Mouse (Mus musculus) midbrain, embryonic 14.5 days (tissue): ENCODE data around the gene Llgl1. TPM values are rescaled to one million over a fixed set of nuclear protein-coding genes. Genes with fewer than 3 reads are reported as not detected.

Experiments used
- ATAC-seq: fragments of 200-750 bp; cut with Nextera tagmentation; 2 replicates; pipeline ENCODE4 v1.8.0; 2017; ENCODE audit warnings: moderate number of reproducible peaks, moderate library complexity; ENCODE audit not compliant: low FRiP score, low TSS enrichment
- DNase-seq: peaks from one replicate; pipeline ENCODE4 v3.0.0-alpha.2; 2015
- H3K27ac ChIP-seq: fragments of 300-500 bp; sonication (generic); replicated peaks from 2 replicates; pipeline ENCODE4 v1.5.1; 2014; ENCODE audit warnings: mild to moderate bottlenecking, low read depth, low read length, moderate library complexity
- H3K27me3 ChIP-seq: fragments of 300-500 bp; sonication (generic); 2 replicates; pipeline ENCODE4 v1.6.1; 2014; ENCODE audit warnings: low read length, control low read depth, mixed read lengths; ENCODE audit not compliant: control insufficient read depth, insufficient read depth
- H3K36me3 ChIP-seq: fragments of 300-500 bp; sonication (generic); 2 replicates; pipeline ENCODE4 v1.6.1; 2014; ENCODE audit warnings: low read length, control low read depth; ENCODE audit not compliant: control insufficient read depth, insufficient read depth
- H3K4me1 ChIP-seq: fragments of 300-500 bp; sonication (generic); 2 replicates; pipeline ENCODE4 v1.6.1; 2014; ENCODE audit warnings: mild to moderate bottlenecking, antibody characterized with exemption, low read length, control low read depth; ENCODE audit not compliant: control insufficient read depth, insufficient read depth
- H3K4me2 ChIP-seq: fragments of 300-500 bp; sonication (generic); 2 replicates; pipeline ENCODE4 v1.6.1; 2014; ENCODE audit warnings: mild to moderate bottlenecking, low read length, moderate library complexity
- H3K4me3 ChIP-seq: fragments of 300-500 bp; sonication (generic); replicated peaks from 2 replicates; pipeline ENCODE4 v1.5.1; 2014; ENCODE audit warnings: low read depth, low read length
- H3K9ac ChIP-seq: fragments of 300-500 bp; sonication (generic); replicated peaks from 2 replicates; pipeline ENCODE4 v1.6.1; 2014; ENCODE audit warnings: mild to moderate bottlenecking, low read length, moderate library complexity
- H3K9me3 ChIP-seq: fragments of 300-500 bp; sonication (generic); 2 replicates; pipeline ENCODE4 v1.6.1; 2016; ENCODE audit warnings: low read length, control low read depth, mixed read lengths; ENCODE audit not compliant: control insufficient read depth
- WGBS: fragments of 180-500 bp; shearing (Covaris S2); extraction: QIAGEN DNeasy Blood & Tissue Kit; methylation state at CpG from one replicate; pipeline ENCODE4 v1.1.7; 2014; 5-methylcytosine and 5-hydroxymethylcytosine counted together
- polyA plus RNA-seq: library from polyadenylated mRNA; unstranded; fragments of >200 nt; fragmentation: Nextera tagmentation; extraction: Ambion mirVana; gene quantifications from 2 replicates; pipeline ENCODE4 v1.2.1, GENCODE M21; 2014

Llgl1 gene
- 49.6 and 63.8 TPM in 2 replicates for polyA plus RNA-seq

- H3K27me3 ChIP-seq: no peaks in the 10 kb centered on the region
- peak within 1 kb of the TSS; percentile 90 for H3K9ac ChIP-seq
- H3K4me1 ChIP-seq: peaks cover 37% of the 10 kb centered on the region
- no peaks in the 10 kb centered on the region for H3K9me3 ChIP-seq
- WGBS: under 1% methylated on average over 73 of the region's 73 CpGs
- peak within 1 kb of the TSS; percentile 86 for H3K4me3 ChIP-seq
- H3K36me3 ChIP-seq: peaks cover 5% of the 10 kb centered on the region
- H3K4me2 ChIP-seq: peak within 1 kb of the TSS; percentile 95
- ATAC-seq: peak; percentile 86
- peak within 1 kb of the TSS; percentile 91 for H3K27ac ChIP-seq
- peak; percentile 96 for DNase-seq
Measured at GRCm38 (mm10) chr11:60699524-60700075, at the start of gene Llgl1. TSS of gene Llgl1 (plus strand) at chr11:60699723.

GRCm38 (mm10) chr11:60696165-60696564 lies 3.4 kb upstream of the Llgl1 start:
- Histone ChIP-seq H3K4me2 (no peak overlapping the region), H3K36me3 (no peaks in the 10 kb centered on the region), H3K27ac (no peak overlapping the region), H3K9me3 (no peaks in the 10 kb centered on the region), H3K4me1 (peaks cover 13% of the 10 kb centered on the region), H3K27me3 (no peaks in the 10 kb centered on the region), H3K4me3 (no peak overlapping the region), H3K9ac (no peak overlapping the region)
- DNase-seq (no peak), ATAC-seq (no peak)
- 62% methylated on average over 1 of the region's 1 CpGs for WGBS

GRCm38 (mm10) chr11:60697561-60697960 lies 2.0 kb upstream of the Llgl1 start:
- Histone ChIP-seq H3K9ac (no peak overlapping the region), H3K4me2 (no peak overlapping the region), H3K36me3 (no peaks in the 10 kb centered on the region), H3K27ac (no peak overlapping the region), H3K27me3 (no peaks in the 10 kb centered on the region), H3K4me1 (peaks cover 25% of the 10 kb centered on the region), H3K4me3 (no peak overlapping the region), H3K9me3 (no peaks in the 10 kb centered on the region)
- 79% methylated on average over 2 of the region's 2 CpGs for WGBS
- DNase-seq: peak; percentile 69
- no peak for ATAC-seq

- H3K4me3 ChIP-seq: peak overlapping the region; percentile 86
- ATAC-seq: peak; percentile 35
- peak overlapping the region; percentile 91 for H3K27ac ChIP-seq
- peak overlapping the region; percentile 95 for H3K4me2 ChIP-seq
- peaks cover 37% of the 10 kb centered on the region for H3K4me1 ChIP-seq
- DNase-seq: peak; percentile 77
- H3K9me3 ChIP-seq: no peaks in the 10 kb centered on the region
- no peaks in the 10 kb centered on the region; the same call in 1 of the 2 replicates for H3K36me3 ChIP-seq
- peak overlapping the region; percentile 90; the same call in 1 of the 2 replicates for H3K9ac ChIP-seq
- WGBS: 2% methylated on average over 22 of the region's 22 CpGs
- H3K27me3 ChIP-seq: no peaks in the 10 kb centered on the region
Measured at GRCm38 (mm10) chr11:60698806-60699523, 558 bp upstream of the Llgl1 start.

- H3K27me3 ChIP-seq: no peaks in the 10 kb centered on the region
- no peaks in the 10 kb centered on the region for H3K9me3 ChIP-seq
- H3K4me2 ChIP-seq: peak overlapping the region; percentile 95
- ATAC-seq (no peak), DNase-seq (no peak)
- H3K27ac ChIP-seq: peak overlapping the region; percentile 91
- 20% methylated on average over 12 of the region's 12 CpGs for WGBS
- peak overlapping the region; percentile 90 for H3K9ac ChIP-seq
- H3K4me1 ChIP-seq: peaks cover 37% of the 10 kb centered on the region
- H3K36me3 ChIP-seq: peaks cover 14% of the 10 kb centered on the region
- peak overlapping the region; percentile 86 for H3K4me3 ChIP-seq
Measured at GRCm38 (mm10) chr11:60700320-60701185, 1.0 kb downstream of the Llgl1 start.

- peaks cover 37% of the 10 kb centered on the region for H3K4me1 ChIP-seq
- DNase-seq (no peak), ATAC-seq (no peak)
- H3K9ac ChIP-seq: no peak overlapping the region; the same call in 1 of the 2 replicates
- 69% methylated on average over 4 of the region's 4 CpGs for WGBS
- no peak overlapping the region for H3K4me3 ChIP-seq
- no peak overlapping the region for H3K27ac ChIP-seq
- H3K36me3 ChIP-seq: peaks cover 25% of the 10 kb centered on the region
- H3K4me2 ChIP-seq: peak overlapping the region; percentile 95
- no peaks in the 10 kb centered on the region for H3K27me3 ChIP-seq
- no peaks in the 10 kb centered on the region for H3K9me3 ChIP-seq
Measured at GRCm38 (mm10) chr11:60701611-60702010, 2.1 kb downstream of the Llgl1 start.

- H3K4me3 ChIP-seq: no peak overlapping the region
- ATAC-seq (no peak), DNase-seq (peak; percentile 84)
- no peaks in the 10 kb centered on the region for H3K27me3 ChIP-seq
- 17% methylated on average over 4 of the region's 4 CpGs for WGBS
- H3K9ac ChIP-seq: no peak overlapping the region
- H3K36me3 ChIP-seq: peaks cover 40% of the 10 kb centered on the region
- H3K27ac ChIP-seq: no peak overlapping the region
- peaks cover 37% of the 10 kb centered on the region for H3K4me1 ChIP-seq
- no peaks in the 10 kb centered on the region for H3K9me3 ChIP-seq
- H3K4me2 ChIP-seq: 0 out of 2 replicates have a peak overlapping the region, but pooled peaks have one; percentile 19
Measured at GRCm38 (mm10) chr11:60703131-60703530, 3.6 kb downstream of the Llgl1 start.

- ATAC-seq: no peak
- 94% methylated on average over 19 of the region's 19 CpGs for WGBS
- H3K9me3 ChIP-seq: no peaks in the 10 kb centered on the region
- peaks cover 51% of the 10 kb centered on the region for H3K36me3 ChIP-seq
- H3K4me1 ChIP-seq: peaks cover 31% of the 10 kb centered on the region
- DNase-seq: no peak
- no peak overlapping the region for H3K4me3 ChIP-seq
- H3K4me2 ChIP-seq: no peak overlapping the region
- no peaks in the 10 kb centered on the region for H3K27me3 ChIP-seq
- no peak overlapping the region for H3K27ac ChIP-seq
- no peak overlapping the region for H3K9ac ChIP-seq
Measured at GRCm38 (mm10) chr11:60704023-60704880, 4.7 kb downstream of the Llgl1 start.
